Mouse (Mus musculus) spleen, adult 2 months (tissue): ENCODE data around the gene Maml2.

Experiments
- CTCF ChIP-seq: fragments of 200-500 bp; IDR thresholded peaks from 2 replicates; pipeline ENCODE4 v1.5.1; 2011; ENCODE audit warnings: mild to moderate bottlenecking, inconsistent platforms; ENCODE audit not compliant: insufficient read depth, insufficient read length, insufficient replicate concordance; ENCODE audit errors: extremely low read depth
- POLR2A ChIP-seq: fragments of 200-500 bp; IDR thresholded peaks from 2 replicates; pipeline ENCODE4 v1.6.1; 2011; ENCODE audit warnings: low read depth, low read length, inconsistent platforms

DNA sequence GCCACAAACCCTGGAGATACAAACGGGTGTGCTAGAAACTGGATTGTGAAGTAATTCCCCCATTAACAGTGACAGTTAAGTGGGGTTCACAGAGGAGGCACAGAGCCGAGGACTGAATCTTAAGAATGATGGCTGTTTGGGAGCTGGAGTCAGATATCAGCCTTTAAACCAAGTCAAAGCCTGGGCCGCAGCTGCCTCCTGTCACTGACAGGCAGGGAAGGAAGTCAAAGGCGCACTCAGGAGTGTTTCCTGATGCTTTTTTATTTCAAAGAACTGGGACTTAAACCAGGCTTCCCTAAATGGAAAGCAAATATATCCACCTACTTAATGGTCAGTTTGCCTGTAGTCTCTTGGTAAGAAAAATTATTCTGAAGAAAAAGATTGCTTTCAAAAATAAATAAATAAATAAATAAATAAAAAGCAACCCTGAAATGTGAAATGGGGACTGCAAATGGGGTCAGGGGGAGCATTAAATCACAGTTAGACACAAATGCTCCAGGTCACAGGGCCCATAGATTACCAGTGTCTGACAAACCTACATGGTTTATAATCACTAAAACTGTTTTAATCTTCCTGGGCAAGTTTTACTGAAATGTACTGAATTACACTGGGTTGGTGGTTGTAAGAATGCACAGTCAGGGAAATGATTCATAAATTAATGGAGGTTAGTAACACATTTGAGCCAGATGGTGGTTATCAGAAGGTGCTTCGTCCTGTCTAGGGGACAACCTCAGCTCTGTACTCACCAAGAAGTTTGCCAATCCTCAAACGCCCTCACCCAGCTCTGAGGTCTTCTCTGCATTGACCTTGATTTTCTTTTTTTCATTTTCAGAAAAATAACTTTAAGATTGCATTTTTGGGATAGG lies 209.4 kb downstream of the Maml2 start:
- TF ChIP-seq CTCF (no peak), POLR2A (no peak)
